Mouse (Mus musculus): ENCODE measurements around the gene Rpl9-ps6.

GRCm38 (mm10) chr19:32492339-32492738, 26.0 kb upstream of the Rpl9-ps6 start:
- TF ChIP-seq CTCF (IDR thresholded peaks at IDR 0.05; ENCODE audit: borderline replicate concordance, insufficient read depth, low read depth, low read length) (no peak), POLR2A (IDR thresholded peaks at IDR 0.05; ENCODE audit: borderline replicate concordance, insufficient read depth, low read length) (no peak)
